Mouse (Mus musculus) kidney, postnatal 0 days (tissue): ENCODE data around the gene Zbtb3. TPM values are rescaled to one million over a fixed set of nuclear protein-coding genes. Genes with fewer than 3 reads are reported as not detected.

ENCODE experiments used
- ATAC-seq: fragments of 200-750 bp; cut with Nextera tagmentation; replicated peaks from 2 replicates; pipeline ENCODE4 v1.8.0; 2017; ENCODE audit warnings: low read depth, moderate number of reproducible peaks, moderate TSS enrichment, moderate library complexity; ENCODE audit not compliant: low FRiP score
- DNase-seq: peaks from one replicate; pipeline ENCODE4 v3.0.0-alpha.2; 2016; ENCODE audit warnings: low spot score
- H3K27ac ChIP-seq: fragments of 300-500 bp; sonication (generic); 2 replicates; pipeline ENCODE4 v1.5.1; 2014; ENCODE audit warnings: mild to moderate bottlenecking
- H3K27me3 ChIP-seq: fragments of 300-500 bp; sonication (generic); 2 replicates; pipeline ENCODE4 v1.6.1; 2014; ENCODE audit warnings: low read length, mixed read lengths; ENCODE audit not compliant: insufficient read depth
- H3K36me3 ChIP-seq: fragments of 300-500 bp; sonication (generic); 2 replicates; pipeline ENCODE4 v1.6.1; 2014; ENCODE audit warnings: low read length, mixed read lengths; ENCODE audit not compliant: insufficient read depth
- H3K4me1 ChIP-seq: fragments of 300-500 bp; sonication (generic); replicated peaks from 2 replicates; pipeline ENCODE4 v1.6.1; 2014; ENCODE audit warnings: antibody characterized with exemption, low read length, mixed read lengths; ENCODE audit not compliant: insufficient read depth
- H3K4me2 ChIP-seq: fragments of 300-500 bp; sonication (generic); 2 replicates; pipeline ENCODE4 v1.6.1; 2014; ENCODE audit warnings: mild to moderate bottlenecking, low read length, moderate library complexity, mixed read lengths
- H3K4me3 ChIP-seq: fragments of 300-500 bp; sonication (generic); replicated peaks from 2 replicates; pipeline ENCODE4 v1.5.1; 2014; ENCODE audit warnings: low read depth, low read length
- H3K9ac ChIP-seq: fragments of 300-500 bp; sonication (generic); 2 replicates; pipeline ENCODE4 v1.6.1; 2014; ENCODE audit warnings: low read depth, low read length
- H3K9me3 ChIP-seq: fragments of 300-500 bp; sonication (generic); replicated peaks from 2 replicates; pipeline ENCODE4 v1.6.1; 2016; ENCODE audit warnings: low read length, inconsistent platforms, mixed read lengths
- CTCF ChIP-seq: IDR thresholded peaks from 2 replicates; pipeline ENCODE4 v1.5.1; 2016; ENCODE audit warnings: antibody characterized with exemption, low read depth, mild to moderate bottlenecking, moderate library complexity
- WGBS: fragments of 180-500 bp; shearing (Covaris S2); extraction: QIAGEN DNeasy Blood & Tissue Kit; methylation state at CpG from one replicate; pipeline ENCODE4 v1.1.7; 2014; 5-methylcytosine and 5-hydroxymethylcytosine counted together
- polyA plus RNA-seq: library from polyadenylated mRNA; unstranded; fragments of >200 nt; fragmentation: Nextera tagmentation; extraction: Ambion mirVana; gene quantifications from 2 replicates; pipeline ENCODE4 v1.2.1, GENCODE M21; 2015

The Zbtb3 gene
- polyA plus RNA-seq, 1 experiment from 2014 or later, result 3.6 TPM

DNA sequence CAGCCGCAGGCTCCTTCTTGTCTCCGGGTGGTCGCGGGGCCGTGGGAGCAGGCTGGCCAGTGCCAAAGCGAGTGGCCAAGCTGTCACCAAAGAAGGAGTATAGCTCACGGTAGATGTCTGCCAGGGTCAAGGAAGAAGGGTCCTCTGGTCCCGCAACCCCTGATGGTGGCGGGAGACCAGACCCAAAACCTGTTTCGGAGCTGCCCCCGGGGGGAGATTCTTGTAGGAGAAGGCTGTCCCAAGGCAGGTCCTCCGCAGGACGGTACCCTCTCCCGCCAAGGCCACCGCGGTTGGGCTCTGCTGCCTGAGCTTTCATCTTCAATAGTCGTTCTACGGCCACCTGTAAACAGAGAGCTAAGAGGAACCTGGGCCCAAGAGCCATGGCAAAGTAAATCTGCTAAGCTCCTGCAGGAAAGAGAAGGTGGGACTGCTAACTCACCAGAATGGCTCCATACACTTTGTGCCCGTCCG lies 27.4 kb upstream of the Zbtb3 start:
- peak overlapping the region; percentile 73 for H3K4me3 ChIP-seq
- peaks cover 14% of the 10 kb centered on the region; the same call in 1 of the 2 replicates for H3K4me1 ChIP-seq
- no peak; the same call in 1 of the 2 replicates for ATAC-seq
- peak overlapping the region; percentile 94 for H3K9ac ChIP-seq
- 2% methylated on average over 20 of the region's 20 CpGs for WGBS
- H3K9me3 ChIP-seq, result no peaks in the 10 kb centered on the region
- H3K36me3 ChIP-seq, result peaks cover 11% of the 10 kb centered on the region
- no peaks in the 10 kb centered on the region for H3K27me3 ChIP-seq
- peak; percentile 30 for DNase-seq
- no peak for TF ChIP-seq CTCF
- peak overlapping the region; percentile 97 for H3K27ac ChIP-seq
- peak overlapping the region; percentile 93 for H3K4me2 ChIP-seq

DNA sequence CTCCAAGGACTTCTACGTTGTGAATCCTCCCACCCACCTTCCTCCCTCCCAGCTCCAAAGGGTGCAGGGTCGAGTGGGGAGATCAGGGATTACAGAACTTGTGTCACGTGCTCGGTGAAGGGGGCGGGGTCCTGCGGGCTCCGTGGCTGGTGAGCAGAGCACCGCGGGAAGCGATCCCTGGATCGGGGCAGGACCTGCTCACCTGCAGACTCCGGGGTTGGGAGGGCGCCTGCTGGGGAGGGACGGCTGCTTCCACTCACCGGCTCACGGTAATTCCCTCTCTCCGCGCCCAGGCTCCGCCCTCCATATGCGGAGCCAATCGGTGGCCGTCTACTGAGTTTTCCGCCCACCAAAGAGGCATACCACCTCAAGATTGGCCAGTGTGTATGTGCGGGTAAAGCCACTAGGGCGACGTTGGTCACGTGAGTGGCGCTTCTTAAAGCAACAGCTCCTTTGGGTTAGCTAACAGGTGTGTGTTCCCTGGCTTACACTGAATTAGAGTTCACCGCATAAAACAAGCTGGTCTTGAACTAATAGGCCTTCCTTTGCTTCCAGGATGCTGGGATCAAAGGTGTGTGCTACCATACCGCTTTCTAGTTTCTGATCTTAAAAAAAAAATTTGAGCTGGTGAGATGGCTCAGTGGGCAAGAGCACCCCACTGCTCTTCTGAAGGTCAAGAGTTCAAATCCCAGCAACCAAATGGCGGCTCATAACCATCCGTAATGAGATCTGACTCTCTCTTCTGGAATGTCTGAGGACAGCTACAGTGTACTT lies 16.2 kb upstream of the Zbtb3 start, which contains the start of gene Taf6l:
Gene Taf6l (minus strand): TSS at position 410 of the 774 bp plus-strand sequence.
- Histone ChIP-seq H3K9me3 (no peaks in the 10 kb centered on the region), H3K4me1 (no peaks in the 10 kb centered on the region; the same call in 1 of the 2 replicates), H3K4me2 (peak within 1 kb of the TSS; percentile 68), H3K36me3 (0 out of 2 replicates have a peak, but pooled peaks cover 6% of the 10 kb centered on the region), H3K27ac (peak within 1 kb of the TSS; percentile 87), H3K9ac (peak within 1 kb of the TSS; percentile 66), H3K27me3 (no peaks in the 10 kb centered on the region), H3K4me3 (peak within 1 kb of the TSS; percentile 72)
- ATAC-seq (peak; percentile 99), DNase-seq (peak; percentile 98)
- under 1% methylated on average over 32 of the region's 32 CpGs for WGBS
- TF ChIP-seq CTCF, result peak; percentile 40; the same call in 1 of the 2 replicates

DNA sequence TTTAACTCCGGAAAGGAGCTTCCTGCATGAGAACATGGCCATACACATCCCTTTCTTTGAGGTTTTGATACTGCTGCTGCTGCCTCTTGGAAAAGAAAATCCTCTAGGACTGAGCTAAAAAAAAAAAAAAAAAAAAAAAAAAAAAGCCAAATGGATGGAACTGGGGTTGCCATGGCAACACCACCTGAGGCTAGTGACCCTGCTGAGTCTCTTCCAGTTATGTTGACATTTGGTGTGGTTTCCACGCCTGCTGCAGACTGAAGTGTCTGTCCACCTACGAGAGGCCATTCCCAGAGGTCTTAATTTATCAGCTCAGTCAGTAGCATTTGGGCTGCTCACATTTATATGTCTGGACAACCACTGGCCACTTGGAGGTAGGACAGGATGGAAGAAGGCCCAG lies 13.8 kb upstream of the Zbtb3 start:
- Histone ChIP-seq H3K27ac (no peak overlapping the region), H3K9ac (no peak overlapping the region), H3K4me1 (no peaks in the 10 kb centered on the region; the same call in 1 of the 2 replicates), H3K4me2 (no peak overlapping the region), H3K27me3 (no peaks in the 10 kb centered on the region), H3K36me3 (peaks cover 5% of the 10 kb centered on the region; the same call in 1 of the 2 replicates), H3K4me3 (no peak overlapping the region), H3K9me3 (no peaks in the 10 kb centered on the region)
- TF ChIP-seq CTCF, result no peak
- 34% methylated on average over 3 of the region's 3 CpGs for WGBS
- DNase-seq (no peak), ATAC-seq (no peak)

DNA sequence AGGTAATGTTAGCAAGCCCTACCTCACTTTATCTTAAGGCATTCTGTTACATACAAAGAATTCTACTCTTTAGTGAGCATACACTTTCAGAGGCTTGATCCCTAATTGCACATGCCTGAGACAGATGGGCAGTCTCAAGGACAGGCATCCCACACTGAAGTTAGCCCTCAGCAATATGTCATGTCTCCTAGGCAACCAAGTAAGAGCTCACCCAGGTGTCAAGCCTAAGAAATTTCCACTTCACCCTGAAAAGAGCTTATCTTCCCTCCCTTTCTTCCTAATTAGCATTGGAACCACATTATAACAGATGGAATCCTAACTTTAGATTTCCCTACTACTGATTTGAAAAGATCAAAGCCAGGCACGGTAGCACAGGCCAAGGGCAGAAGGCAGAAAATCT lies 13.2 kb upstream of the Zbtb3 start:
- WGBS, result 45% methylated on average over 1 of the region's 1 CpGs
- DNase-seq, result no peak

DNA sequence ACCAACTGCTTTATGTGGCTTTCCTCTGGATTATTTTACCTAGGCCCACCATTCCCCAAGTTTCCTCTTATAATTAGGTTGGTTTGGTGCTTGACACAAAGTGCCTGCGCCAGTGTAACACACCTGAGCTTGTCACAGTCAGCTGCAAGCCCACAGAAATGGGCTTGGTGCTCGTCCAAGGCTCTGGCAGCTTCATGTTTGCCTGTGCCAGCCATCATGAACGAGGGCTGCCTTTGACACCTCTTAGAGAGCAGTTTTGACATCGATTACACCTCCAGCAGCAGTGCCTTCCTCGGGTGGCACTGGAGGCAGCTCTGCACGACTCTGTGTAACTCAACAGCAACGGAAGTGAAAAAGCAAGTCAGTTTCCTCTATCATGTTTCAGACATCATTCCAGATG lies 12.2 kb upstream of the Zbtb3 start:
- TF ChIP-seq CTCF, result no peak
- Histone ChIP-seq H3K4me2 (no peak overlapping the region), H3K9ac (no peak overlapping the region), H3K9me3 (no peaks in the 10 kb centered on the region), H3K4me1 (no peaks in the 10 kb centered on the region; the same call in 1 of the 2 replicates), H3K36me3 (peaks cover 21% of the 10 kb centered on the region), H3K27me3 (no peaks in the 10 kb centered on the region), H3K27ac (no peak overlapping the region), H3K4me3 (no peak overlapping the region)
- ATAC-seq (no peak), DNase-seq (no peak)
- WGBS, result 73% methylated on average over 7 of the region's 7 CpGs

More for the DNA sequence above, 13.2 kb upstream of the Zbtb3 start:
- Histone ChIP-seq H3K36me3 (peaks cover 12% of the 10 kb centered on the region), H3K27ac (no peak overlapping the region), H3K4me1 (no peaks in the 10 kb centered on the region; the same call in 1 of the 2 replicates), H3K27me3 (no peaks in the 10 kb centered on the region), H3K4me3 (no peak overlapping the region), H3K4me2 (no peak overlapping the region), H3K9me3 (no peaks in the 10 kb centered on the region), H3K9ac (no peak overlapping the region)
- TF ChIP-seq CTCF, result no peak
- ATAC-seq, result no peak

DNA sequence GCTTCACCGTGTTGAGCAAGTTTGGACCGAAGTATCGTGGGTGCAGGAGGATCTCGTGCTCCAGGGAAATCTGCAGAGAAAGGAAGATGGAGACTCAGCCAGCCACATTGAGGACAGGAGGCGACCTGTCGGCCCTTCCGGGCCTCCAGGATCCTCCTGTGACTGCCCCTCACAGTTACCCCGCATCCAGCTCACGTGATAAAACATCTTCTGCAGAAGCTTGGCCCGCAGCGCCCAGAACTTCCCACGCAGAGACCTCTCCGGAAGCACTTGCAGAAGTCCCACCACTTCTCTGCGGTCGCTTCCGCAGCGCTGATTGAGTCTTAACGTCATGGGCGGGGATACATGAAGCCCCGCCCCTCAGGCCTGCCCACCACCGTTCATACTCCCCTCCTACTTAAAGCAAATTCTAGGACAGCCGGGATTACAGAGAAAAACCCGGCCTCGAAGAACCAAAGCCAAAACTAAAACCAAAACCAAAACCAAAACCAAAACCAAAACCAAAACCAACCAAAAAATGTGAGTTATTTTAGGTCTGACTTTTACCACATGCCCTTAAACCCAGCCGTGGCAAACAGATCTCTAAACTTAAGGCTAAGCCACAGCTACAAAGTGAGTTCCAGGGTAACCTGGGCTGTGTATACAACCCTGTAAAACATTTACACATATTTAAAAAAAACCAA lies 4.0 kb upstream of the Zbtb3 start, which contains the start of gene Polr2g:
Gene Polr2g (minus strand): TSS at position 314 of the 683 bp plus-strand sequence.
- peak within 1 kb of the TSS; percentile 61 for H3K4me2 ChIP-seq
- TF ChIP-seq CTCF, result no peak
- no peaks in the 10 kb centered on the region for H3K27me3 ChIP-seq
- no peaks in the 10 kb centered on the region for H3K9me3 ChIP-seq
- WGBS, result under 1% methylated on average over 25 of the region's 25 CpGs
- H3K9ac ChIP-seq, result peak within 1 kb of the TSS; percentile 69
- H3K4me3 ChIP-seq, result peak within 1 kb of the TSS; percentile 56
- H3K36me3 ChIP-seq, result peaks cover 20% of the 10 kb centered on the region
- peak within 1 kb of the TSS; percentile 71 for H3K27ac ChIP-seq
- peaks cover 13% of the 10 kb centered on the region; the same call in 1 of the 2 replicates for H3K4me1 ChIP-seq
- ATAC-seq (peak; percentile 78), DNase-seq (peak; percentile 98)
